Mouse (Mus musculus) liver, embryonic 14.5 days (tissue): Measurements from ENCODE around the gene Rin1. TPM values are rescaled to one million over a fixed set of nuclear protein-coding genes. Genes with fewer than 3 reads are reported as not detected.

Source experiments
- ATAC-seq: fragments of 200-750 bp; cut with Nextera tagmentation; 2 replicates; pipeline ENCODE4 v1.8.0; 2017; ENCODE audit warnings: moderate number of reproducible peaks, mild to moderate bottlenecking, moderate library complexity; ENCODE audit not compliant: insufficient read depth
- DNase-seq, 3 experiments: peaks; one replicate each; pipeline ENCODE4 v3.0.0-alpha.2; 2012 to 2013; ENCODE audit warnings: low read depth in 3 of 3, low spot score in 3 of 3
- H3K27ac ChIP-seq: fragments of 300-500 bp; sonication (generic); 2 replicates; pipeline ENCODE4 v1.5.1; 2014; ENCODE audit warnings: moderate library complexity, mild to moderate bottlenecking, control low read depth, inconsistent platforms
- H3K27me3 ChIP-seq: fragments of 300-500 bp; sonication (generic); 2 replicates; pipeline ENCODE4 v1.6.1; 2014; ENCODE audit warnings: mild to moderate bottlenecking, low read length, moderate library complexity; ENCODE audit not compliant: control insufficient read depth, insufficient read depth
- H3K36me3 ChIP-seq: fragments of 300-500 bp; sonication (generic); replicated peaks from 2 replicates; pipeline ENCODE4 v1.6.1; 2014; ENCODE audit warnings: low read depth; ENCODE audit not compliant: control insufficient read depth, insufficient read depth
- H3K4me1 ChIP-seq, 2 experiments: fragments of 200-500 bp in 1 of 2; fragments of 300-500 bp in 1 of 2; sonication (generic) in 1 of 2; replicated peaks; 2 replicates each; pipeline ENCODE4 v1.6.1; 2012 to 2014; ENCODE audit warnings: antibody characterized with exemption in 1 of 2, inconsistent platforms in 1 of 2, low read length in 1 of 2; ENCODE audit not compliant: control insufficient read depth in 2 of 2, insufficient read depth in 2 of 2
- H3K4me2 ChIP-seq: fragments of 300-500 bp; sonication (generic); 2 replicates; pipeline ENCODE4 v1.6.1; 2014; ENCODE audit warnings: low read depth, mild to moderate bottlenecking, control low read depth, moderate library complexity
- H3K4me3 ChIP-seq, 2 experiments: fragments of 200-500 bp in 1 of 2; fragments of 300-500 bp in 1 of 2; sonication (generic) in 1 of 2; 2 replicates each; pipeline ENCODE4 v1.5.1; 2012 to 2014; ENCODE audit warnings: low read depth in 2 of 2, low read length in 2 of 2, mild to moderate bottlenecking in 2 of 2, control low read depth in 1 of 2, inconsistent platforms in 1 of 2, moderate library complexity in 1 of 2; ENCODE audit not compliant: insufficient read depth in 1 of 2
- H3K9ac ChIP-seq: fragments of 300-500 bp; sonication (generic); replicated peaks from 2 replicates; pipeline ENCODE4 v1.6.1; 2014; ENCODE audit warnings: mild to moderate bottlenecking, control low read depth, moderate library complexity
- H3K9me3 ChIP-seq: fragments of 300-500 bp; sonication (generic); 2 replicates; pipeline ENCODE4 v1.6.1; 2016; ENCODE audit warnings: low read length, mixed read lengths; ENCODE audit not compliant: control insufficient read depth
- CTCF ChIP-seq: IDR thresholded peaks from 2 replicates; pipeline ENCODE4 v1.5.1; 2016; ENCODE audit warnings: antibody characterized with exemption, low read depth, control low read depth
- EP300 ChIP-seq: IDR thresholded peaks from 2 replicates; pipeline ENCODE4 v1.6.1; 2016; ENCODE audit warnings: antibody characterized with exemption, low read depth
- WGBS: fragments of 180-500 bp; shearing (Covaris S2); extraction: QIAGEN DNeasy Blood & Tissue Kit; methylation state at CpG from one replicate; pipeline ENCODE4 v1.1.7; 2014; ENCODE audit not compliant: insufficient replicate concordance; 5-methylcytosine and 5-hydroxymethylcytosine counted together
- polyA plus RNA-seq, 2 experiments: library from polyadenylated mRNA; depleted of rRNA in 1 of 2; stranded (reverse) in 1 of 2; unstranded in 1 of 2; fragments of >200 nt; fragmentation: Nextera tagmentation in 1 of 2; extraction: Ambion mirVana in 1 of 2; gene quantifications; 2 replicates each; pipeline versions ENCODE4 v1.2.1 to v1.2.3; 2012 to 2014

Rin1 gene
- polyA plus RNA-seq, 2 experiments: 0.13 to 0.54 TPM

DNA sequence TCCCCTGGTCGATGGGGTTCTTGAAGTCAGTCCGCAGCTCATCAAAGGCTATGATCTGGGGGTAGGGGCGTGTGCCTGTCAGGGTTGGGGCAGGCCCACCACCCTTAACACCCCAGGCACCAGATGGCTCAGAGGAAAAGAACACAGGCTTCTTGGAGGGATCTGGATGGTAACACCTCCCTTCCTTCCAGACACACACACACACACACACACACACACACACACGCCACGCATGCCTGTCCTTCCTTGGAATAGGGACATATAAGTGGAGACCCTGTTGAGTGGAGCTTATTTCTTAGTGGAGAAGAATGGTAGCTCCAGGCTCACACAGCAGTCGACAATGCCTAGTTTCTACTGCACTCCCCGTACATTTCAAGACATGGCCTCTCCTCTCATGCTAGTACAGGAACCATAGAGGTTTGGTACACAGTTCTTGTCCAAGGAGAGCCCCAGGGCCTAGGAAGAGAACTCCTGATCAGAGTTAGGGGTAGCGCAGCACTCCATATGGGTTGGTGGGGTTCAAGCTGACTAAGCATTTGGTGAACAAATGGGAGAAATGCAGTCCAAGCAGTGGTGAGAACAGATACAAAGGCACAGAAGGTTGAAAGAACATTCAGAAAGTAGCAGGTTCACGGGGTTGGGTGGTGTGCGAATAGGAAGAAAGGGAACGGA lies 44.6 kb downstream of the Rin1 start:
- TF ChIP-seq CTCF (no peak), EP300 (no peak)
- no peak for DNase-seq
- H3K9ac ChIP-seq: no peak overlapping the region
- WGBS: 40% methylated on average over 11 of the region's 11 CpGs
- H3K4me1 ChIP-seq: peaks cover 4 to 13% of the 10 kb centered on the region in 2 experiments
- H3K27me3 ChIP-seq: no peaks in the 10 kb centered on the region; the same call in none of the 2 replicates
- no peak for ATAC-seq
- no peaks in the 10 kb centered on the region for H3K9me3 ChIP-seq
- no peak overlapping the region for H3K4me2 ChIP-seq
- no peak overlapping the region for H3K4me3 ChIP-seq
- no peaks in the 10 kb centered on the region; the same call in 1 of the 2 replicates for H3K36me3 ChIP-seq
- no peak overlapping the region for H3K27ac ChIP-seq

DNA sequence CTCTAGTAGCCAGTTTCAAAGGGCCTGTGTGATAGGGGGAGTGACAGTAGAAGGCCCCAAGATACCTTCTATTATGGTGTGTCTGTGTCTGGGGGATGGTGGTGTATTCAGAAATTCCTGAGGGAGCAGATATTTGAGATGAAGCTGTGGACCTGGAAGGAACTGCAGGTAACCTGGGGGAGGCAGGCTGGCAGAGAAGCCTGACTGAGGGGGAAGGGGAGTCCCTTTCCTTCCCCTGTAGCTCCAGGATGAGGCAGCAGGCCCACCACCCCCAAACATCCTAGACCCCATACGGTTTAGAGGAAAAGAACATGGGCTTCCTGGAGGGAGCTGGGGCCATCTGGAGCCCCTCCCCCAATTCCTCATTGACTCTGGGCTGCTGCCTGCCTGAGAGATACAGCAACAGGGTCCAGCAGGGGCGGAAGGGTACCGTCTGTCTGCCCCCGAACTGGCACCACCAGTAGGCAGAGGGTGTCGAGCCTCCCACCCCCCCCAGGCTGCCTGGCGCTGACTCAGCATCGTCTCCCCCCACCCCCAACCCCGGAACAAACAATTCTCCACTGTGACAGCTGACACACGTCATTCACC lies 45.7 kb downstream of the Rin1 start:
- Histone ChIP-seq H3K4me2 (no peak overlapping the region), H3K27ac (no peak overlapping the region), H3K9me3 (no peaks in the 10 kb centered on the region), H3K36me3 (peaks cover 3% of the 10 kb centered on the region), H3K4me1 (peaks cover 4 to 13% of the 10 kb centered on the region in 2 experiments), H3K27me3 (no peaks in the 10 kb centered on the region; the same call in none of the 2 replicates), H3K4me3 (no peak overlapping the region), H3K9ac (no peak overlapping the region)
- no peak for TF ChIP-seq EP300
- no peak for TF ChIP-seq CTCF
- 4% methylated on average over 9 of the region's 9 CpGs for WGBS
- DNase-seq (no peak), ATAC-seq (no peak)

- Histone ChIP-seq H3K36me3 (peaks cover 5% of the 10 kb centered on the region), H3K27me3 (no peaks in the 10 kb centered on the region; the same call in none of the 2 replicates), H3K27ac (no peak overlapping the region), H3K4me2 (peak overlapping the region; percentile 75), H3K9ac (0 out of 2 replicates have a peak overlapping the region, but pooled peaks have one; percentile 13), H3K4me3 (peak overlapping the region in 1 of 2 experiments; percentile 43; a peak in 3 of 4 replicates), H3K4me1 (peaks cover 4 to 13% of the 10 kb centered on the region in 2 experiments), H3K9me3 (no peaks in the 10 kb centered on the region)
- whole genome bisulfite sequencing: 9% methylated on average over 27 of the region's 31 CpGs
- no peak for ATAC-seq
- no peak for DNase-seq
- TF ChIP-seq EP300: no peak
- no peak for TF ChIP-seq CTCF
Observed at GRCm38 (mm10) chr19:5097521-5098362, 47.5 kb downstream of the Rin1 start.

DNA sequence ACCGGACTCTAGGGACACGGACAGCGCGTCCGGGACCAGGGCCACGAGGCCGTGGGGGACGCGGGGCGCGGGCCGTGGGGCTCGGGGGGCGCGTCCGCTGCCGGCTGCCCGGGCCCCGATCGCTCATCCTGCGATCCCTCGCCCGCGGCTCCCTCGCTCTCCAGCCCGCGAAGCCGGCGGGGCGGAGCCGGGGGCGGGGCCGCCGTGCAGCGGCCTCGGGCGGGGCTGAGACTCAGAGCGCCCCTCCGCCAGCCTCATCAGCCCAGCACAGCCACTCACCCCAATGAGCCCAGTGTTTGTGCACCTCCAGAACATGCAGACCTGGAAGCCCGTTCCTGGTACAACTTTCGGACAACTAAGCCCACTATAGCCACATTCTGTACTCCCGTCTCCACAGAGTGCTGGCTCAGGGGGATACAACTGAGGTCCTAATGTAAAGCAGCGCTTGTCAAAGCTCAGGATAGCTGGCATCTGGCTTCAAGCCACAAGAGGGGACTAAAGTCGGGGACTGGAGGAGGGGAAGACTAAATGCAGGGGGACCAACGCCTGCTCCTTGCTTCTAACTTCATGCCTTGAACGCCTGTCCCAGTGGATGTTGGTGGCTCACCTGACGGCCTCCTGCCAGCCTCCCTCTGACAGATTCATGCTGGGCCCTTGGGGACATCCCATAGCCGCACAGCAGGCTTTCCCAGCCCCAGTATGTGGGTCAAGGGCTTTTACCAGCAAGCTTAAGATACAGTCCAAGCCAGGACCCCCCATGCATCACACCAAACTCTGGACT lies 48.3 kb downstream of the Rin1 start, which contains the start of gene Cnih2:
TSS of gene Cnih2 (minus strand) at position 159 of the 781 bp plus-strand sequence.
- ATAC-seq (peak; percentile 56), DNase-seq (no peak)
- peaks cover 5% of the 10 kb centered on the region for H3K36me3 ChIP-seq
- TF ChIP-seq EP300: no peak
- TF ChIP-seq CTCF: no peak
- peak within 1 kb of the TSS in 1 of 2 experiments; percentile 43; a peak in 3 of 4 replicates for H3K4me3 ChIP-seq
- no peaks in the 10 kb centered on the region; the same call in none of the 2 replicates for H3K27me3 ChIP-seq
- peaks cover 4 to 13% of the 10 kb centered on the region in 2 experiments for H3K4me1 ChIP-seq
- H3K9me3 ChIP-seq: no peaks in the 10 kb centered on the region
- 0 out of 2 replicates have a peak within 1 kb of the TSS, but pooled peaks have one; percentile 13 for H3K9ac ChIP-seq
- peak within 1 kb of the TSS; percentile 75 for H3K4me2 ChIP-seq
- WGBS: 6% methylated on average over 41 of the region's 48 CpGs
- H3K27ac ChIP-seq: no peak within 1 kb of the TSS
